Mouse (Mus musculus) erythroblast, embryonic 14.5 days (primary cell): ENCODE results near the gene March1.

Experiments used
- GATA1 ChIP-seq: IDR thresholded peaks from 2 replicates; pipeline ENCODE4 v1.6.1; 2012; ENCODE audit warnings: low read length, inconsistent platforms, mixed read lengths
- TAL1 ChIP-seq: IDR thresholded peaks from 3 replicates; pipeline ENCODE4 v1.6.1; 2012; ENCODE audit warnings: low read length, inconsistent platforms, mixed read lengths

DNA sequence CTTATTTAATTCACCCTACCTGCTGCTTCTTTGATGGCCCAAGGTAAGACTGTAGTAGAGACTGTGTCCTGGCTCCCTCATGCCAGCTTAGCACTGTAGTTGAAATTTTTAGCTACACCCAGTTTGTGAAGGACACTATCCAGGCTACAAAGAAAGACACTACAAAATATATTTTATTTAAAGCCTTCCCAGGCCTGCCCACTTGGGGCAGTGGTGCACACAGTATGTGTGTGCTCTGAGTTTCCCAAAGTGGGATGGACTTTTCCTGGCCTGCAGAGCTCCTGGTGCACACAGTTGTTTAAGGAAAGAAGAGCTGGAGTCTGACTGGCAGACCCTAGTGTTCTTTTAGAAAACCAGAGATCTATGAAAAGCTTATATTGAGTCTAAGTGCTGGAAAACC lies 839.4 kb downstream of the March1 start:
- TF ChIP-seq TAL1 (no peak), GATA1 (no peak)
